Mouse (Mus musculus) myocyte (in vitro differentiated cells): ENCODE measurements at regions not wholly inside any gene's neighbourhood (a gene's known extent, or its start where the extent isn't known, plus 50 kb on each side); places are given as distances from the start of the nearest gene placed in this dataset.

Experiments
- CEBPB ChIP-seq: IDR thresholded peaks from 2 replicates; pipeline ENCODE4 v1.6.1; 2011; ENCODE audit warnings: mild to moderate bottlenecking, moderate library complexity; ENCODE audit not compliant: poor library complexity, insufficient read depth, severe bottlenecking
- E2F4 ChIP-seq: IDR thresholded peaks from one replicate; pipeline ENCODE4 v1.6.1; 2011; ENCODE audit warnings: mild to moderate bottlenecking, control low read depth, moderate library complexity; ENCODE audit not compliant: insufficient read depth
- MAX ChIP-seq: IDR thresholded peaks from one replicate; pipeline ENCODE4 v1.6.1; 2011; ENCODE audit warnings: low read depth, mild to moderate bottlenecking, control low read depth
- MYOD1 ChIP-seq, 3 experiments: IDR thresholded peaks; one replicate each; pipeline ENCODE4 v1.6.1; 2011; ENCODE audit warnings: control low read depth in 2 of 3, low read depth in 2 of 3, mild to moderate bottlenecking in 2 of 3, moderate library complexity in 1 of 3; ENCODE audit not compliant: insufficient read length in 2 of 3, control insufficient read depth in 1 of 3
- MYOG ChIP-seq, 3 experiments: IDR thresholded peaks; one replicate each; pipeline ENCODE4 v1.6.1; 2011; ENCODE audit warnings: control low read depth in 2 of 3, low read depth in 2 of 3, mild to moderate bottlenecking in 2 of 3; ENCODE audit not compliant: insufficient read length in 2 of 3, control insufficient read depth in 1 of 3, insufficient read depth in 1 of 3
- POLR2A ChIP-seq: IDR thresholded peaks from one replicate; pipeline ENCODE4 v1.6.1; 2011; ENCODE audit warnings: low read depth, mild to moderate bottlenecking, control low read depth, moderate library complexity; ENCODE audit not compliant: insufficient read length
- POLR2AphosphoS2 ChIP-seq: IDR thresholded peaks from one replicate; pipeline ENCODE4 v1.6.1; 2011; ENCODE audit warnings: low read depth, control low read depth; ENCODE audit not compliant: insufficient read length
- SRF ChIP-seq: IDR thresholded peaks from one replicate; pipeline ENCODE4 v1.6.1; 2011; ENCODE audit warnings: low read depth; ENCODE audit not compliant: control insufficient read depth, insufficient read length
- TCF12 ChIP-seq: IDR thresholded peaks from one replicate; pipeline ENCODE4 v1.6.1; 2011; ENCODE audit warnings: mild to moderate bottlenecking, control low read depth; ENCODE audit not compliant: poor library complexity, insufficient read depth, severe bottlenecking
- TCF3 ChIP-seq: IDR thresholded peaks from one replicate; pipeline ENCODE4 v1.6.1; 2011; ENCODE audit warnings: low read depth, control low read depth; ENCODE audit not compliant: insufficient read length
- USF1 ChIP-seq: IDR thresholded peaks from one replicate; pipeline ENCODE4 v1.6.1; 2011; ENCODE audit warnings: low read depth, mild to moderate bottlenecking, control low read depth, moderate library complexity

DNA sequence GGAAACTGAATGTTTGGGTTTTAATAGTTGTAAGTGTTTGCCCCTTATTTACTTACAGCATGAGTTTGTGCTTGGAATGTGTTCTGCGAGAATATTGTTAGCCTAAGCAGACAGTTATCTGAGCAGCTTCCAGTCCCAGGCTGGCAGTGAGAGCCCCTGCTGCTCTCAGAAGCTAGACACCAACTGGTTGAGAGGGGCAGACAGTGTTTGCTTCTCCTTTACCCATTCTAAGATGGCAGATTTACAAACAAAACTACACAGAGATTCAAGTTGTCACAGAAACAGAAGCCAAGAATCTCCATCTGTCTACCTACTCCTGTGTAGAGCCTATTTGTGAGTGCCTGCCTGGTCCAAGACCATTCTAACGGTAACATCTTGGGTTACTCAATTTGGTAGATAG is 122.4 kb upstream of the Tyw5 start:
- TF ChIP-seq POLR2A = no peak
- TF ChIP-seq CEBPB = no peak
- no peak for TF ChIP-seq MAX
- no peak for TF ChIP-seq USF1
- TF ChIP-seq TCF3 = no peak
- no peak for TF ChIP-seq MYOD1 (IDR thresholded peaks at IDR 0.05; ENCODE audit: control insufficient read depth in 1 of 3, insufficient read length in 2 of 3, low read depth in 2 of 3)
- no peak for TF ChIP-seq E2F4
- no peak for TF ChIP-seq SRF
- TF ChIP-seq POLR2AphosphoS2 = no peak
- TF ChIP-seq TCF12 = no peak
- TF ChIP-seq MYOG (IDR thresholded peaks at IDR 0.05; ENCODE audit: control insufficient read depth in 1 of 3, insufficient read depth in 1 of 3, insufficient read length in 2 of 3, low read depth in 2 of 3) = no peak
